Mouse (Mus musculus) heart, postnatal 0 days (tissue): ENCODE measurements around the gene Sfrp5.

Source experiments
- CTCF ChIP-seq: IDR thresholded peaks from 2 replicates; pipeline ENCODE4 v1.5.1; 2016; ENCODE audit warnings: antibody characterized with exemption, control low read depth, low read depth
- EP300 ChIP-seq: IDR thresholded peaks from 2 replicates; pipeline ENCODE4 v1.6.1; 2016; ENCODE audit warnings: antibody characterized with exemption, low read depth

DNA sequence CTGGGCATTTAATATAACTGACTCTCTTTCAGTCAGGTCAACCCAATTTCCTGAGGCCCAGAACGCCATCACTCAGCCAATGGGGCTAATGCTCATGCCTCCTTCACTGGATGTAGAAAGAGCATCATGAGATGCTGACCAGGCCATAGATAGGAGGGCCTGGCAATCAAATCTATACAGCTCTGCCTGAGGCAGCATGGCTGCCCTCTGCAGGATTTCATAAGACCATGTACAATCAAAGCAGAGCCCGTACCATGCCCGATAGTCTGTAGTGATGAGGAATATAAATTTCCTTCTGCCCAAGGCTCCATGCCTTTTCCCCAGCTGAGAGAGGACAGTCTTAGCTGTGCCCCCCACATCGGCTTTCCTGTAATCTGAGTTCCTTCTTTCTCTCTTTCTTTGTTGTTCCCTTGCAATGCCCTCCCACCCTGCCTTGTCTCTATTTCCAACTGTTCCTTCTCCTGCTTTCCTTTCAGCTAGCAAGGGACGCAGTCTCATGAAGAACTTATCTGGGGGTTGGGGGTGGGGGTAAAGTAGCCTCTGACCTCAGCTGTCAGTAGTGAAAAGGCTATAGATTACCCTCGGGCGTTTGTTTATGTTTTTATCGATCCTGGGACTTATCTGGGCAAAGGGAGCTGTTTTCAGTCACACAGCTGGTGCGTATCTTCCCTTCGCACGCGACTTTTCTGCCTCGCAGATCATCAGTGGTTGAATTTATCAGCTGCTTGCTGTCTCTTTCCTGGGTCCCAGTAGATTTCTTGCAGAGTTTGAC is 43.6 kb downstream of the Sfrp5 start:
- 0 out of 2 replicates have a peak, but pooled peaks have one; percentile 3 for TF ChIP-seq CTCF
- no peak for TF ChIP-seq EP300
